Mouse (Mus musculus) heart, postnatal 25 days (tissue): Measurements from ENCODE around the gene Gm15557. TPM values are rescaled to one million over a fixed set of nuclear protein-coding genes. Genes with fewer than 3 reads are reported as not detected.
"Not testable (repeated sequence)": the region's sequence is repeated elsewhere in the genome, so short reads cannot be mapped to it uniquely, and the experiment has no call there.

Experiments
- DNase-seq: peaks from one replicate; pipeline ENCODE4 v3.0.0; 2022; ENCODE audit warnings: low spot score
- intact Hi-C: fragments of 180-260 bp; cut with DNase I; formaldehyde crosslinking; loops from one replicate; pipeline ENCODE4 v1.15.1; 2025
- total RNA-seq, 2 experiments: library from RNA; stranded (reverse); gene quantifications; 2 replicates each; pipeline ENCODE4 v1.2.3; 2021

Gm15557 gene
- not detected for total RNA-seq

DNA sequence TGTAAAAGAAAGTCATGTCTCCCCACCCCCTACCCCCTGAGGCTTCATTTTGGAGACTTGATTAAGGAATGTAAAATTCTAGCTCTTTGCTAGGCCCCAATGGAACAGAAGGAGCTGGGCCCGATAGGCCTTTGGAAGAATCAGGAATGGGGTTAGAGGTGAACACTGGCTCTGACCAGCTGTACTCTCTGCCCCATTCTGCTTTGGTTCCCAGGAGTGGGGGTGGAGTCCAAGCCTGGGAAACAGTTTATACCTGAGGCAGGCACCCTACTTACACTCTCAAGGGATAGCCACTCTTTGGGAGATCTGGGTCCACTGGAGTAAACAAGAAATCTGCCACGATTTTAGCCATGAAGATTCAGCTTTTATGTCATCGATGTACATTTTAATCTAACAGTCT, at the start of gene Gm15557:
Gm15557 (plus strand) TSS at position 48 of the 400 bp plus-strand sequence.
- intact Hi-C loops, result no loop called here
- no peak for DNase-seq

DNA sequence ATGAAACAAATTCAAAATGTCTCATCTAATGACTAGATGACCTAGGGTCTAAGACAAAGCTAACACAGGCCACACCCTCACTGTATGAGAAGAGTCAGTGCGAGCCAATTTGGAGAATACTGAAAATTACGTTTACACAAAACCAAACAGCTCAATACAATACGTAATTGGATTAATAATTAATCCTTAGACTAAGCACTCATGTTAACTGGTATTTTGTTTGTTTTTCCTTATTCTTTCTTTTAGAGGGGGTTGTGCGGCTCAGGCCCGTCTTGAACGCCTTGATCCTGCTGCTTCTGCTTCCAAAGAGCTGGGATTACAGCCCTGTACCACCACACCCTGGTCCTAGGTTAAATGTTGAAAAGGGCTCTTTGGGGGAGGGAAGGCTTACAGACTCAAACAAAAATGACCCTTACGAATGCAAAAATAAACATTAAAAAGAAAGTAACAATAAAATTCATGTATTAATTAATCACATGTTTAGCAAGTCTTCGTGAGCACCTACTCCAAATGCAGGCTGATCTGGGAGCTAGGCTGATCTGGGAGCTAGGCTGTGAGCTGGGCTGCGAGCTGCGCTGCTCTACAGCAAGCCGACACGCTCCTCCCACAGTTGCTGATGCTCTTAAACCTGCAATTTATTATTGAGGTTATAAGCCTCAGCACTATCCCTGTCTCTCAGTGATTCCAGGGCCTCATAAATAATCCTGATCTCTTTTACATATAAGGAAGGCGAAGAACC, 46.1 kb upstream of the Gm15557 start:
- no peak for DNase-seq
- intact Hi-C loops, result no loop called here

DNA sequence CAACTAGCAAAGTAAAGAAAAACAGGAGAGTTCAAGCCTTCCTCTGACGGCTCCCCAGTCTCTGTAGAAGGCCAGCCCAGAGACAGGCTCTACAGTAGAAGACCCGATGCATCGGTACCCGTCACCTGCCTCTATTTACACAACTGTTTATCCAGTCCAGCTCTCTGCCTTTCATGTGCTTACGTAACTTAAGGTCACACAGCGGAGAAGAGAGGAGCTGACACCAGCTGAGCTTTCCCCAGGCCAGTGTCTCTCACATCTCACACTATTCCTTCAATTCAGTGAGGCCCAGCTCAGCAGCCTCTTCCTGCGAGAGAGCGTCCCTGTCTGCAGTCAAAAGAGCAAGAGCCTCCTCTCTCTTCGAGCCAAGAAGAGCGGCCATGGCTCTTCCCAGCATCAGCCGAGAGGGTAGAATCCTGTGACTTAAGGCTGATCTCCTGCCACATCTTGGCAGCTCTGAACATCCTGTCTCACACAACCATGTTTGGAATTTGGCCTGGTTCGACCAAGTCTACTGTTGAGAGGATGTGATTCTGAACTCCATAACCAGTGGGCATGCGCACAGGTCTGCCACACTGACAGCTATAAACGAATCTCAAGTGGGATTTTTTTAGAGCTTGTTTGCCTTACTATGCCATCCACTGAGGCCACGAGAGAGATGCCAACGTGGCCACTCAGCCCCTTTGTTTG, 45.3 kb upstream of the Gm15557 start:
- intact Hi-C loops, result no loop called here
- DNase-seq, result no peak

DNA sequence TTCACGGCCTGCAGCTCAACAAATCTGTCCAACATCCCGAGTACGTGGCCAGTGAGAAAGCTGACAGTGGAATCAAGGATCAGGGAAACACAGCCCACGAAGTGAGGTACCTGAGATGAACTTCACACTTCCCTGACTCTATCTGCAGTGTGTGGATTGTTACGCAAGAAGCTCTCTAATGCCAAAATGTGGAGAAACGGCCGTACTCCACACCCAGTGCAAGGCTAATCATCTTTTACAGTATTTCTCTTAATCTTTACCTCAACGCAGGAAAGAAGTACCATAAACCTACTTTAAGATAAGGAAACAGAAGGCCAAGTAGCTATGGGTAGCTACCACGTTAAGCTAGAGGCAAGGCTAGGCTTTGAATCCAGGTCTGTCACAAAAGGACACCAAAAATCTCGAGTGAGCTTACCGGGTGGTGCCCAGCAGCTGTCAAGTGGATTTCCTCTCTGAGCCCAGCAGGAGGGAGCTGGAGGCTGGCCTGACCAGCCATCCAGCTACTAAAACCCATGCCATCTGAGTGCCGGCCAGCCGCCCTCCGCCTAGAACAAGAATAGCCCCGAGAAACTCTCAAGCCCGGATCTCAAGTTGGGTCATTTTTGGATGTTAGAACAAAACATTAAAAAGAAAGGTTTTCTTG, 37.4 kb upstream of the Gm15557 start:
- peak; percentile 20 for DNase-seq
- intact Hi-C loops, result no loop called here

DNA sequence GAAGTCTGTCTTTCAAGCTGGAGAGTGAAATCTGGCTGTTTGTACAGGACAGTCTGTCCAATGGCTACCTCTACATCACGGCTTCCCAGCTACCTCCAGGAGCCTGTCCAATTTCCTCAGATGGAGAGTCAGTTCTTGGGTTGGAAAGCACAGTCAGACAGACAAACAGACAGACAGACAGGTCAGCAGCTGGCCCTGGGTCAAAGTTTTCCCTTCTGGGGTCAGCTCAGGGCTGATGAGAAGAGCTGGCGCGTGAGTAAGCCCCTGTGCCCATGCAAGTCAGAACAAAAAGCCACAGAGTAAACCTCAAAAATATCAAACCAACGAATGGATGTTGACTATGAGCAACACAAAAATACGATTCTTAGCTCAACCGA, 36.9 kb upstream of the Gm15557 start:
- DNase-seq, result no peak
- intact Hi-C loops, result no loop called here

DNA sequence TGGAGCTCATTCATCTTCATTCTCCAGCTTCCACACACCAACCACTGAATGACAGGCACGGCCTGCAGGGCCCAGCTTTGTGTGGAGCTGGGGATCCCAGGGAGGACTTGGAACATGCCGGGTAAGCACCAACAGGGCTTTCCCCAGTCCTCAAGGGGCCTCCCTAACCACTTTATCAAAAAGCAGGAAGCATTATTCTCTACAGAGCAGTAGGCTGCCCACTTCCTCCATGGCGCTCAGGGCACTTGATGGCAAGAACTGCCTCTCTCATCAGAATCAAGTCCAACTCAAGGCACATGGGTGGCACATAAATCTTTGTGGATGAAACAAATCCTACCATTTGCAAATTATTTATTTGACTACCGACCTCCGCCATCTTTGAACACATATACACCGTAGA, 25.8 kb upstream of the Gm15557 start:
- intact Hi-C loops, result no loop called here
- no peak for DNase-seq

DNA sequence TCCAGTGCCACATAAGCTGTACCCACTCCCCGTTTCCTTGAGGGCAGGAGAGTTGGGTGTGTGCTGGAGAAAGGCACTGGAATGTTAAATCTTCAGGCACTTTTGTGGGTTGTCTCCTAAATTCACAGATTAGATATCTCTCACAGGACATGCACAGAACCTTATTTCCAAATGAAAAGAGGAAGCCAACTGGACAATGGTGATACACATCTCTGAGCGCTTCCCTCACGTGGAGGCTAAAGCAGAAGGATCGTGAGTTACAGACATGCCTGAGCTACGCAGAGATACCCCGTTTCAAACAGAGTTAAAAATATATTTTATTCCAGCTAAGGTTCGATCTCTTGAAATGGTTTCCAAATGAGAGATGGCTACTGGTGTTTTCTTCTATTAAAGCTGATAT, 17.4 kb upstream of the Gm15557 start:
- intact Hi-C loops, result no loop called here
- DNase-seq, result no peak

DNA sequence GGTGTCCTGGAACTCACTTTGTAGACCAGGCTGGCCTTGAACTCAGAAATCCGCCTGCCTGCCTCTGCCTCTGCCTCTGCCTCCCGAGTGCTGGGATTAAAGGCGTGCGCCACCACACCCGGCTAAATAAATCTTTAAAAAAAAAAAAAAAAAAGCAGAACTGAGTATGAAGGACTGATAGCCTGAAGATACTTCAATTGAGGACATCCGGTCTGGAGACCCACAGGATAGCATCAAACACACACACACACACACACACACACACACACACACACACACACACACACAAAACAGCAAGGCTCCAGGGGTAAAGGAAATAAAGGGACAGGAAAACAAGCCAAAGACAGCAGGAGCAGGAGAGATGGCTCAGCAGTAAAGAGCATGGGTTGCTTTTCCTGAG, 15.3 kb upstream of the Gm15557 start:
- DNase-seq, intact Hi-C loops: not testable (repeated sequence)

DNA sequence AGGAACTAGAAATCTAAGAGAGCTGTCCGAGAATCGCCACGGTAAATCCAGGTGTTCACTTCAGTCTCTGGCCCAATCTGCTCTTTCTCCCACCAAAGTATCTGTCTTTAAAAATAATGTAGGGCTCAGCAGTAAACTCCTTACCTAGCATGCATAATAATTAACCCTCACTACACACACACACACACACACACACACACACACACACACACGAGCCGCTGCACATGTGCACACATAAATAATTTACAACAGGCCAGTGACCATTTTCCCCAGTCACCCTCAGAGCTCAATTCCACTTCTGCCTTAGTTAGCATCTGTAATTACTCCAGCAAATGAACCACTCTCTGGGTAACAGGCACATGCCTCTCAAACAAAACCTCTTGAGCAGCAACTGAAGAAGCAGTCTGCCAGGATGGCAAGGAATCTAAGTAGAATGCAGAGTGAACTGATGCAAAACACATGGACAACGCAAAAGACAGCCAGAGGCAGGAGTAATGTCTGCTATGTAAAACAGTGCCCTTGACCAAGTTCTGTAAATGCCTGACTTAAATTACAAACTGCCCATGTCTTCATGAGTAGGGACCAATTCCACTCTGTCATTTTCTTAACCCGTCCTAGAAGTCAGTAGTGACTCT, 11.7 kb upstream of the Gm15557 start:
- DNase-seq, result no peak
- intact Hi-C loops, result no loop called here

DNA sequence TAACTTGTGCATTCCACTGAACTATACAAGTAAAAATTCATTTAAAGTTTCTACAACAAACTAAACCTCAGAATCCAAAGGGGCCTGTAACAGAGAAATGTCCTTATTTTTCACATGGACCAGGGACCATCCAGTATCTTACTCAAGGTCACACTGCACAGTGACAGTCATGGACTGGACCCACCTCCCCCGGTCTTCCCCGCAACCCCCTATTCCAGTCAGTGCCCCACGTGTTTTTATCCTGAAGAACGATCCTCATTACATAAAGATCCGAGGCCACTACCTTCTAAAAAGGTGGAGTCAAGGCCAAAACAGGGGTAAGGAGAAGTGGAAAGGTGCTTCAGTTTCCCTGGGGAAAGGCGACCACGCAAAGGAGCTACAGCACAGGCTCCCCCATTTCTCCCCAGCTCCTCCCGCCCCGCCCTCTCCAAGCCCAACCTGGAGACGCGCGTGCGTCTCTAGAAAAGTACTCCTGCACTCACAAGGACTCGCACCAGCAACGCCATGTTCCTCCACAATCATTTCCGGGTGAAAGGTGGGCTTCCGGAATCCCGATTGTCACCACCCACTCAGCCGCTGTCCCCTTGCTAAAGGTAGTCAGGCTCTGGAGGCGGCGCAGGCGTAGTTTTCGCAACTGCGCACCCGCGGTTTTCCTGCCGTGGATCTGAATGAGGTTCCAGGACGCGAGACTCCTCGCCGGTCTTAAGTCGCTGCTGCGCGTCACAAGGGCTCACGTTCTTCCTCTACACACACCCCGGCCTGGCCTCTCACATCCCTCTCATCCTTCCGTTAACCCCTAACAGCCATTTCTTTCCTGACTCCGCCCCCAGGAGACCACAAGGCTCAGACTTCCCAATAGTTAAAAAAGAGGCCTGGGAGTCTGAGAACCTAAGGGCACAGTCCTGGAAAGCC, 10.7 kb upstream of the Gm15557 start, which contains the start of gene Uqcc1:
Uqcc1 (minus strand) TSS at position 780 of the 912 bp plus-strand sequence.
- intact Hi-C loops, result no loop called here
- DNase-seq, result peak; percentile 82

DNA sequence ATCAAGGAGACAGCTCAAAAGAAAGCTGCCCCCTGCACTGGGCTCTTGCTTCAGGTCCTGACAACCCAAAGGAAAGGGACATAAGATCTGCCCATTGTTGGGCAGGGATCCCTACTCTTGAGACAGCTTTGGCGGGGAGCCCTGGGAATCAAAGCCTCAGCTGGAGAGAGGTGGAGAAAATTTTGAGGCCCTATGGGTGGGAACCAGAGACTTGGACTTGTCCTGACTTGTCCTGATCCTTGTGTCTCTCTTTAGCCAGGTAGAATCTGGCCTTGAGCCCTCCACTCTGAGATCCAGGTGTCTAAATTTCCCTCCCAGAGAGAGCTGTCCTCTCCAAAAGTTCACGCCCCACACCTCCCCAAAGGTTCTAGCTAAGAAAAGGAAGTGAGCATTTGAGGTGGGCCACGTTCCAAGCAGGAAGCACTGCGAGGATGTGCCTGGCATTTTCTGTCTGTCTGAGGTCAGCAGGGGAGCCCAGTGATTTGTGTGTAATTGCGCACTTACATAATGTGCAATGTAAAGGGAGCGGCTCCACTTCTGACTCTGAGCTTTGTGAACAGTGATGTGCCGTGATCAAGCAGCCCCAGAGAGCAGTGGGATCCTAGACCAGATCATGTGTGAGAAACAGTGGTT, 515 bp upstream of the Gm15557 start:
- intact Hi-C loops, result no loop called here
- no peak for DNase-seq

DNA sequence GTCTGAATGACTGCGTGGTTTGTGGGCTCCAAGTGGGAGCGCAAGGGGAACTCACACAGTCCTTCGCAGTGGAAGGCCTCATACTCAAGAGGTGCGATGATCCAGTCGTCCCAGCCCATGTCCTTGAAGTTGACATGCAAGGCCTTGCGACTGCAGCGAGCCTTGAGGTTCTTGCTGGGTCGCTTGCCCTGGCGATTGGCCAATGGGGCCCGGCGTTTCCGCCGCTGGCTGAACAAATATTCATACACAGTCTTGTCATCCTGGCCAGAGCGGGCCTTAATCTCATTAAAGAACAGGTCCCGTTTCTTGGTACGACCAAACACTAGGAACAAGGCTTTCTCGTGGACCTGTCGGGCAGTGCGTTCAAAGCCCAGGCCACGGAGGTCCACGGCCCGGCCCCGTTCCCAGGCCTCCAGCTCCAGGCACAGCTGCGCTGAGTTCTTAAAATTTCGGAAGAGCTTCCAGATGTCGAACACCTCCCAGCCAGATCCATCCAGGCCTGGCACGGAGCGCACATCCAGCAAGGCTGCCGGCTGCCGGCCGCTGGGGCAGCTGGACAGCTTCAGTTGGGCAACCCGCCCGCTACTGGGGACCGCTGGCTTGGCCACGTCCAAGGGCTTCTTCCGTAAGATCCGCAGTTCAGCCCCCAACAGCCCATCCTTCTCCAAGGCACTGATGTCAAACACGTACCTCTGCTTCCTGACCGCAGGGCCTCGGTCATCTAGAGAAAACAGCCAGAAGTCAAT, 1.3 kb downstream of the Gm15557 start:
- no peak for DNase-seq
- intact Hi-C loops, result no loop called here

DNA sequence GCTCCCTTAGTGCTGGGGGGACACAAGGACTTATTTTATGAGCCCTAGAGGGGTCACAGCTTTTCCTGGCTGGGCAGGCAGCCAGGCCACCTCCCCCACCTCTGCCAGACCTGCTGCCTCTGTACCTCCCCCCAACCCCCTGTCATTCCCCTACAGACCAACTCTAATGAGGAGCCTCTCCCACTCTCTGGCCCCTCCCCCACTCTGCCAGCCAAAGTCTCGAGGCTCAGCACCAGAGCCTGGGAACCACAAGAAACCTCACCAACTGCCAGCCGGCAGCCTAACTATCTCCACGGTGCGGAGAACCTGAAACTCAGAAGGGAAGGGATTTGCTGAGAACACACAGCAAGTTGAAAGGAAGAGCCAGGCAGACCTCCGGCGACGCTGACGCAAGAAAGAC, 2.9 kb downstream of the Gm15557 start:
- DNase-seq, result no peak
- intact Hi-C loops, result no loop called here

DNA sequence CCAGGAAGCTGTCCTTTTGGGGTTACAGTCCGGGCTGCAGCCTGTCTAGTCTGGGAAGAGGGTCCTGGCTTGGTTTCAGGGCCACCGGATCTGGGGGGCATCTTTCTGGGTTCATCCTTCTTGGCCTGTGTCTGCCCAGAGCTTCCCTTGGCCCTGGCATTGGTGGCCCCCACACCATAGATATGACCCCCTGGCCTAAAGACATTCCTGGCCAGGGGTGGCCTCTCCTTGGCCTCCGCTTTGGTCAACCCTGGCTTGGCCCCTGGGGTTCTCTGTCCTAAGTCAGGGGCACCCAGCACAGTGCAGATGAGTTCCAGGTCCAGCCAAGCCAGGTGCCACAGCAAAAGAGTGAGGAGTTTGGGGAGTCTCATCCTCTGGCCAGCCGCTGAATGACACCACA, 4.2 kb downstream of the Gm15557 start:
- intact Hi-C loops, result no loop called here
- no peak for DNase-seq

DNA sequence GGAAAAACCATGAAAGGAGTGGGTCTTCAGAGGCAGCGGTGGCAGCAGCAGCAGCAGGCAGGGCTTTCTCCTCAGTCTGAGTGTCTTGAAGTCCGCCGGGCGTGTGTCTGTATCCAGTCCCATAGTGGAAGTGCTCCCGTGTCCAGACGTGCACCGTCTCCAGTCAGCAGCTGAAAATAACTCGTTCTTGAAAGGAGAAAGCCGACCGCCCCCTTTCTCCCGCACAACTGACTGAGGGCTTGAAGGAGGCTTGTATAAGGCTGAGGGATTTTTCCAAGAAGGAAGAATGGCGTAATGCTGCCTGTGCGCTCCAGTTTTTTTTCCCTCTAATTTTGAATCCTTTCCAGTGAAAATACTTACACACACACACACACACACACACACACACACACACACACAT, 4.6 kb downstream of the Gm15557 start, which contains the start of gene Gdf5:
Gdf5 (minus strand) TSS at position 244 of the 400 bp plus-strand sequence.
- no peak for DNase-seq
- intact Hi-C loops, result no loop called here

DNA sequence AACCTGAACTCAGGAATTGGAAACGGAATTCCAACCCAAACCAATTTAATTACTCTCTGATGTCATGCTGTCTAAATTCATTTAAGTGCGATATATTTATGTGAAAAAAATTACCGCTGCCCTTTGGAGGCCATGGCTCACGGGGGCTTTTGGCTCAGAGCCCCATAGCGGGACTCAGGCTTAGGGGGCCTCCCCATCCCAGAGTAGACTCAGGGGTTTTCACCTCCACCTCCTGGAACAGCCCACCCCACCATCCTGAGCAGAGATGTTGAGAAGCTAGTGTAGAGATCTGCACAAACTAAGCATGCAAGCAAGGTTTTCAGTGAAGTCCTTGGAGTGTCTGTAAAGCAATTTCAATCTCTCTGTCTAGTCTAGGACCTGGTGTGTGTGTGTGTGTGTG, 5.1 kb downstream of the Gm15557 start:
- intact Hi-C loops, result no loop called here
- DNase-seq, result no peak

DNA sequence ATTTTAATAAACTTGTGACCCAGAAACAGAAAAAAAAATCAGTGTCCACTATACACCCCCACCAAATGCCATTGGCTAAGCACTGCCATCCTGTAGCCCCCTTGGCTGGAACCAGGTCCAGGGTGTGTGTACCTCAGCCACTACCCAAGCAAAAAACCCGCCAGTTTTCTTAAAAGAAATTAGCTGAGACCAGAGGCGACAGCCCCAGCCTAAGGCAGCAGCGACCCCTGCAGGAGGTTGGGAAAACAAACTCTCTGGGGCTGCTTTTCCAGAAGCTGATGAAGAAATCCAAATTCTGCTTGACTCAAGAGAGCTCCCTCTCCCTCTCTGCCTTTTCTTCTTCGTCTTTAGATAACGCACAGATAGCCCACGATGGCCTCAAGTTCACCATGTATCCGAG, 5.5 kb downstream of the Gm15557 start:
- DNase-seq, result no peak
- intact Hi-C loops, result loop anchor here (1.0 kb wide), 1 partner anchor 99 kb away; no protein-coding TSS in a partner anchor

DNA sequence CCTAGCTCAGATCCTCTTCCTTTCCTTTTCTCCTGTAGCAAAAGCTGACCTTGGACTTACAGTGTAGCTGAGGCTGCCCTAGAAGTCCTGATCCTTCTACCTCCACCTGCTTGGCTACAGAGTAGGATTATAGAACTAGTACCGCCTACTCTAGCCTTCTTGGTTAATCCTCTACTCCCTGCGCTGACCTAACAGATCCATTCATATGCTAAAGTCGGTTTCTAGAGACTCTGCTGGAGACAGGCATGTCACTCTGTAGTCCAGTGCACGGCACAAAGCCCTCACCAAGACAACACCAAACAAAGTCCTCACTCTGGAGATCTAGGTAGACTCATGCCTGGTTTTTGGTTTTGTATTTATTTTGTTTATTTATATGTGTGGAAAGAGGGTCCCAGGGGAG, 6.0 kb downstream of the Gm15557 start:
- no peak for DNase-seq
- intact Hi-C loops, result loop anchor here (1.0 kb wide), 1 partner anchor 99 kb away; no protein-coding TSS in a partner anchor
